Mouse (Mus musculus): ENCODE results near the gene Smarcal1.

- TF ChIP-seq POLR2A (IDR thresholded peaks at IDR 0.05; ENCODE audit: extremely low read depth, insufficient read depth, low read length) (no peak), CTCF (IDR thresholded peaks at IDR 0.05; ENCODE audit: low read depth, low read length) (no peak)
These were observed 27.1 kb downstream of the Smarcal1 start for GRCm38 (mm10) chr1:72609887-72610877.

All from liver, adult 2 months (tissue).